Mouse (Mus musculus) stomach, embryonic 16.5 days (tissue): Measurements from ENCODE around the gene Dlg4. TPM values are rescaled to one million over a fixed set of nuclear protein-coding genes. Genes with fewer than 3 reads are reported as not detected.
A peak's percentile ranks its signal among the peaks of the same experiment; 100 is the strongest.

Experiments
- ATAC-seq: fragments of 200-750 bp; cut with Nextera tagmentation; 2 replicates; pipeline ENCODE4 v1.8.0; 2017; ENCODE audit warnings: moderate number of reproducible peaks, moderate TSS enrichment; ENCODE audit not compliant: insufficient read depth, low FRiP score
- H3K27ac ChIP-seq: fragments of 300-500 bp; sonication (generic); 2 replicates; pipeline ENCODE4 v1.5.1; 2014; ENCODE audit warnings: low read length
- H3K27me3 ChIP-seq: fragments of 300-500 bp; sonication (generic); 2 replicates; pipeline ENCODE4 v1.6.1; 2014; ENCODE audit warnings: low read length, control low read depth, mixed read lengths; ENCODE audit not compliant: control insufficient read depth, insufficient read depth
- H3K36me3 ChIP-seq: fragments of 300-500 bp; sonication (generic); 2 replicates; pipeline ENCODE4 v1.6.1; 2014; ENCODE audit warnings: low read length; ENCODE audit not compliant: control insufficient read depth, insufficient read depth
- H3K4me1 ChIP-seq: fragments of 300-500 bp; sonication (generic); 2 replicates; pipeline ENCODE4 v1.6.1; 2014; ENCODE audit warnings: low read length, control low read depth, mixed read lengths; ENCODE audit not compliant: control insufficient read depth, insufficient read depth
- H3K4me2 ChIP-seq: fragments of 300-500 bp; sonication (generic); 2 replicates; pipeline ENCODE4 v1.6.1; 2014; ENCODE audit warnings: low read depth, low read length, mixed read lengths
- H3K4me3 ChIP-seq: fragments of 300-500 bp; sonication (generic); replicated peaks from 2 replicates; pipeline ENCODE4 v1.5.1; 2014; ENCODE audit warnings: mild to moderate bottlenecking, low read length
- H3K9ac ChIP-seq: fragments of 300-500 bp; sonication (generic); 2 replicates; pipeline ENCODE4 v1.6.1; 2014; ENCODE audit warnings: low read length
- H3K9me3 ChIP-seq: fragments of 300-500 bp; sonication (generic); replicated peaks from 2 replicates; pipeline ENCODE4 v1.6.1; 2016; ENCODE audit warnings: low read length, control low read depth; ENCODE audit not compliant: control insufficient read depth
- WGBS: fragments of 180-500 bp; shearing (Covaris S2); extraction: QIAGEN DNeasy Blood & Tissue Kit; methylation state at CpG from one replicate; pipeline ENCODE4 v1.1.7; 2014; 5-methylcytosine and 5-hydroxymethylcytosine counted together
- polyA plus RNA-seq: library from polyadenylated mRNA; unstranded; fragments of >200 nt; fragmentation: Nextera tagmentation; extraction: Ambion mirVana; gene quantifications from 2 replicates; pipeline ENCODE4 v1.2.1, GENCODE M21; 2015

The Dlg4 gene
- polyA plus RNA-seq, 1 experiment from 2014 or later = 9.0 TPM

DNA sequence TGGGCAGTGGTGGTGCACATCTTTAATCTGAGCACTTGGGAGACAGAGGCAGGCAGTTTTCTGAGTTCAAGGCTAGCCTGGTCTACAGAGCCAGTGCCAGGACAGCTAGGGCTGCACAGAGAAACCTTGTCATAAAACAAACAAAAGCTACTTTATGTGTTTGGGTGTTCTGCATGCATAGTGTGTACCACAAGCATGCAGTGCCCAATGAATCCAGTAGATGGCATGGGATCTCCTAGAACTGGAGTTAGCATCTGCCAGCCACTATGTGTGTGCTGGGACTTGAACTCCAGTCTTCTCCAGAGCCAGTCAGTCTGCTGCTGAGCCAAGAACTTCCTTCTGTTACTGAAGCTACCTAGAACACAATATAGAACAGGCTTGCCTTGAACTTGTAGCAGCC is 14.9 kb upstream of the Dlg4 start:
- H3K4me3 ChIP-seq = peak overlapping the region; percentile 72
- H3K27me3 ChIP-seq = no peaks in the 10 kb centered on the region
- no peak overlapping the region for H3K27ac ChIP-seq
- no peak for ATAC-seq
- H3K9me3 ChIP-seq = no peaks in the 10 kb centered on the region
- H3K4me2 ChIP-seq = peak overlapping the region; percentile 90
- H3K4me1 ChIP-seq = peaks cover 26% of the 10 kb centered on the region
- 0 out of 2 replicates have a peak overlapping the region, but pooled peaks have one; percentile 32 for H3K9ac ChIP-seq
- H3K36me3 ChIP-seq = peaks cover 7% of the 10 kb centered on the region; the same call in 1 of the 2 replicates

DNA sequence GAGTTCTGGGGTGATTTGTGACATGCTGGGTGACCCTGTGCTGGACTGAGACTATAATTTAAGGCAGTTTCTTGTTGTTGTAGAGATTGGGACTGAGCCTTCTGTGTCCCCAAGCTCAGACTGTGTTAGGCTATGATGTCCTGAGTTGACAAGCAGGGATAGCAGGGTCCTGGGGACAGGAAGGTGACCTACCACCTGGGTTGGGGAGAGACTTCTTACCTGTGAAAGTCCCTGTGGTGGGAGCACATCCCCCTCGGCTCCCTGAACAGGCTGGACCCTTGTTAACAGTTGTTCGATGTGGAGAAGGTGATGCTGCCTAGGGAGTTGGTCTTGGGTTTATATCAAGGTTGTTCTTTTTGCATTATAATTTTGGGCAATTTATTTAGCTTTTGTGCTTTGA is 14.3 kb upstream of the Dlg4 start:
- ATAC-seq = no peak

DNA sequence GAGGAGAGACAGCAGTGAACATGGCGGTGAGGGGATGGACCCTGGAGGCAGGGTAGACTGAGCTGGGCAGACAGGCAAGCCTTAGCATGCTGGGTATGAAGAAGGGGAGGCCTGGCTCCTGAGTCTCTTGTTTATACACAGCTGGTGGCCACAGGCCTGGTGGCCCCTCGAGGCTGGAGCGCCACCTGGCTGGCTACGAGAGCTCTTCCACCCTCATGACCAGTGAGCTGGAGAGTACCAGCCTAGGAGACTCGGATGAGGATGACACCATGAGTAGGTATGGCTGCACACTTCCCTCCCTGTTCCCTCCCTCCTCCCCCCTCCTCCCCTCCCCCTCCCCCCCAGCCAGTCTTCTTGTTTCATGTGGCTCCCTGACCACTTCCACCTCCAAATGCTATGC is 11.2 kb upstream of the Dlg4 start:
- no peaks in the 10 kb centered on the region for H3K9me3 ChIP-seq
- peaks cover 11% of the 10 kb centered on the region for H3K36me3 ChIP-seq
- no peak overlapping the region for H3K4me2 ChIP-seq
- no peak overlapping the region for H3K27ac ChIP-seq
- H3K9ac ChIP-seq = no peak overlapping the region
- 58% methylated on average over 5 of the region's 5 CpGs for WGBS
- H3K27me3 ChIP-seq = no peaks in the 10 kb centered on the region
- no peak overlapping the region for H3K4me3 ChIP-seq
- peaks cover 18% of the 10 kb centered on the region; the same call in 1 of the 2 replicates for H3K4me1 ChIP-seq
- ATAC-seq = no peak

More for the DNA sequence above, 14.3 kb upstream of the Dlg4 start:
- Histone ChIP-seq H3K27ac (no peak overlapping the region), H3K4me1 (peaks cover 26% of the 10 kb centered on the region), H3K27me3 (no peaks in the 10 kb centered on the region), H3K4me2 (peak overlapping the region; percentile 90; the same call in 1 of the 2 replicates), H3K36me3 (peaks cover 10% of the 10 kb centered on the region), H3K9me3 (no peaks in the 10 kb centered on the region), H3K9ac (0 out of 2 replicates have a peak overlapping the region, but pooled peaks have one; percentile 32), H3K4me3 (0 out of 2 replicates have a peak overlapping the region, but pooled peaks have one; percentile 72)
- 80% methylated on average over 2 of the region's 2 CpGs for WGBS

DNA sequence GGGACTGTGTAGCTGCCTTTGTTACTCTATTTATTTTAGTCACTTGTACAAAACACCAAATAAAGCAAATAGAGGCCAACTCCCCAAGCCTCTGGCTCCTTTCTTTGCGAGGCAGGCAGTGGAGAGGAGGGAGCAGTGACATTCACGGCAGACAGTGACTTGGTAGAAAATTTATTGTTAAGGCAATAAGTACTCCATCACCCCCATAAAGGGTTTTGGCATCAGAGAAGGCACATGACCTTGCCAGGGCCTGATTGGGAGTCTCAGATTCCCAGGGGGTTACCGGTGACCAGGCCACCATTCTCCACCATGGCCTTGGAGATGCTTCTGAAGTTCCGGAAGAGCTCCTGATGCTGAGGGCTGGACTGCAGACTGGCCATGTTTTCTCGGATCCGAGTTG is 6.7 kb upstream of the Dlg4 start:
- Histone ChIP-seq H3K27me3 (no peaks in the 10 kb centered on the region), H3K9me3 (no peaks in the 10 kb centered on the region), H3K27ac (no peak overlapping the region), H3K36me3 (peaks cover 27% of the 10 kb centered on the region), H3K4me3 (no peak overlapping the region), H3K4me2 (no peak overlapping the region), H3K4me1 (peaks cover 5% of the 10 kb centered on the region), H3K9ac (no peak overlapping the region)
- ATAC-seq = no peak
- 88% methylated on average over 6 of the region's 6 CpGs for WGBS

DNA sequence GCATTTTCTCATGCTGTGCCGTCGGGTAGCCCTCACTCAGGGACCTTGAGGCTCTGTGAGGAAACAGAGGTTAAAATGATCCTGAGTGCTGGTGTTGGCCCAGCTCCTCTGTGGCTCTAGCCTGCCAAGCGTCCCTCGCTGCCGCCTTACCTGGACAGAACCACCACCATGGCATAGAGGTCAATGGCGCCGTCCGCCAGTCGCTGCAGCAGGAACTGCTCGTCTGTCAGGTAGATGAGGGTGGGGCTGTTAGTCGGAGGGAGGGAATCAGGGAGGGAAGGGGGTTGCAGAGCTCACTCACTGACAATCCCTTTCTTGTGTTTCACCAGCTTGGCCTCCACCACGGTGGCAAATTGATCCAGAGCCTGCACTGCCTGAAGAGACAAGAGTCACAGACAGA is 6.2 kb upstream of the Dlg4 start:
- Histone ChIP-seq H3K9me3 (no peaks in the 10 kb centered on the region), H3K27me3 (no peaks in the 10 kb centered on the region)

DNA sequence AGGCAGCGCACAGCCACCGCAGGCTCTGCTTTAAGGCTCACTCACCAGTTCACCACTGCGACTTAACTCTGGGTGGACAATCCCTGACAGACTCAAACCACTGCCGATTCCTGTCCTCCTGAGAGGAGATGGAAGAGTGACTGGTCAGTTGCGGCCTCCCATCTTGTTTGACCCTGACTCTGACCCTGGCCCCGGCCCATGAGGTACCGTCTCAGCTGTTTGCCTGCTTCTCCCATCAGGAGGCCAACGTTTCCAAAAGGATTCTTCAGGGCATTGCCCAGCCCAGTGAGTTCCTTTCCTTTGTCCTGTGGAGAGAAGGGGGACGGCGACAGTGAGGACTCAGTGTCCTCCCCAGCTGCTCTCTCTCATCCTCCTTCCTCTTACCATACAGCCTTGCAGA is 5.8 kb upstream of the Dlg4 start:
- no peak overlapping the region for H3K4me3 ChIP-seq
- H3K36me3 ChIP-seq = peaks cover 27% of the 10 kb centered on the region
- peaks cover 5% of the 10 kb centered on the region for H3K4me1 ChIP-seq
- no peak overlapping the region for H3K4me2 ChIP-seq
- no peaks in the 10 kb centered on the region for H3K27me3 ChIP-seq
- H3K27ac ChIP-seq = no peak overlapping the region
- WGBS = 88% methylated on average over 10 of the region's 10 CpGs
- no peak overlapping the region for H3K9ac ChIP-seq
- ATAC-seq = no peak
- H3K9me3 ChIP-seq = no peaks in the 10 kb centered on the region

More for the DNA sequence above, 6.2 kb upstream of the Dlg4 start:
- H3K27ac ChIP-seq = no peak overlapping the region
- H3K36me3 ChIP-seq = peaks cover 27% of the 10 kb centered on the region
- H3K9ac ChIP-seq = no peak overlapping the region
- H3K4me1 ChIP-seq = peaks cover 5% of the 10 kb centered on the region
- no peak for ATAC-seq
- no peak overlapping the region for H3K4me3 ChIP-seq
- 81% methylated on average over 12 of the region's 12 CpGs for WGBS
- H3K4me2 ChIP-seq = no peak overlapping the region

DNA sequence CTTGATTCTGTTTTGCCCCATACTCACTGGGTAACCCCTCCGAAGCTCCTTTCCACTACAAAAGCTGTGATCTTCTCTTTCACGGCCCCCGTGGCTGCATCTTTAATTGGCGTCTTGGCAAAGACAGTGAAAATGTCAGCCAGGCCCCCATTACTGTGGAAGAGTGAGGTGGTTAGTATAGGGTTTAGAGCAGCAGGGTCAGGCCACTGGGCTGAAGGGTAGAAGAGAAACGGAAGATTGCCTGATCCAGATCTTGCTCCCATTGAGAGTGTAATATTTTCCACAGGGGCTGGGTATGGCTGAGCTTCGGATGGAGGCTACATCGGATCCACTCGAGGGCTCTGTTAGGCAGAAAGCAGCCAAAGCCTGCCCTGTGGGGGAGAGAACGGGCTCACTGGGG is 3.8 kb upstream of the Dlg4 start:
- ATAC-seq = no peak
- Histone ChIP-seq H3K4me1 (peaks cover 13% of the 10 kb centered on the region), H3K36me3 (peaks cover 20% of the 10 kb centered on the region), H3K4me2 (no peak overlapping the region), H3K27ac (no peak overlapping the region), H3K9me3 (no peaks in the 10 kb centered on the region), H3K9ac (no peak overlapping the region), H3K27me3 (no peaks in the 10 kb centered on the region), H3K4me3 (no peak overlapping the region)
- 84% methylated on average over 9 of the region's 9 CpGs for WGBS

DNA sequence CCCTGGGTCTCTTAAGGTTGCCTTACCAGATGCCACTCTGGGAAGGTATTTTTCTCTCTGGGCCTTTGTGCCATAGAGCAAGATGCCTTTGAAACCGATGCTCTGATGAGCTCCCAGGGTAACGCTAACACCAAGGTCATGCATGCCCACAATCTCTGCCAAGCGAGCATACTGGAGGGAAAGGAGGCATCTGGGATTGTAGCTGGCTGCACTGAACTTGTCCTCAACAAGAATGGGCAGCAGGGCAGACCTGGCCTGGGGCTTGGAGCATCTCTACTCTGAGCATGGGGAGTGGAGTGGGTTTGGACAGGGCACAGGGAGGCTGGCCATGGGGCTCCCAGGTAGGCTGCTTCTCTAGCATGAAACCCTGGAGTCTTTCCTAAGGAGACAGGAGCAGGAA is 3.3 kb upstream of the Dlg4 start:
- Histone ChIP-seq H3K4me3 (no peak overlapping the region), H3K9ac (no peak overlapping the region), H3K9me3 (no peaks in the 10 kb centered on the region), H3K4me2 (no peak overlapping the region), H3K36me3 (peaks cover 17% of the 10 kb centered on the region), H3K27me3 (no peaks in the 10 kb centered on the region), H3K4me1 (peaks cover 14% of the 10 kb centered on the region), H3K27ac (no peak overlapping the region)
- 74% methylated on average over 3 of the region's 3 CpGs for WGBS
- ATAC-seq = no peak

DNA sequence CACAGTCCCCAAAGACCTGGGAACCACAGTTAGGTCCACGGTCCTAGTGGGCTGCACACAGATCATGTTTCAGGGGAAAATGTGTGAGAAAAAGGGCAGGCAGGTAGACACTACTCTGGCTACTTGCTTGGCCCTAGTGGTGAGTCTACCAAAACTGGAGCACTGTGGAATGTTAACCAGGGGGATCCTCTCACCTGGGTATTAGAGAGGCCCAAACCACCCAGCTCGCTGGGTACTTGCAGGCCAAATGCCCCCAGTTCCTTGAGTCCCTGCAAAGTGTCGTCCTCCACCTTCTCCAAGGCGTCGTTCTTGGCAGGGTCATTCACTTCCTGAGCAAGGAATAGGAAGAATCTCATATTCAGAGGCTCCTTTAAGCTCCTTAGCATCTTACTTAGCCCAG is 2.7 kb upstream of the Dlg4 start:
- ATAC-seq = no peak
- Histone ChIP-seq H3K27ac (no peak overlapping the region), H3K36me3 (peaks cover 17% of the 10 kb centered on the region), H3K9ac (no peak overlapping the region), H3K4me3 (no peak overlapping the region), H3K9me3 (no peaks in the 10 kb centered on the region), H3K4me2 (peak overlapping the region; percentile 64; the same call in 1 of the 2 replicates), H3K27me3 (no peaks in the 10 kb centered on the region), H3K4me1 (peaks cover 19% of the 10 kb centered on the region)
- WGBS = 61% methylated on average over 5 of the region's 5 CpGs
